Mouse (Mus musculus): Measurements from ENCODE around the gene Adora1. TPM values are rescaled to one million over a fixed set of nuclear protein-coding genes. Genes with fewer than 3 reads are reported as not detected.

Adora1 gene
- total and polyA plus RNA-seq, 3 experiments, result not detected

GRCm38 (mm10) chr1:134216629-134216971 is 18.6 kb downstream of the Adora1 start:
- Histone ChIP-seq H3K9me3 (replicated peaks; ENCODE audit: insufficient read depth, low read length) (no peaks in the 10 kb centered on the region), H3K79me2 (ENCODE audit: control insufficient read depth, insufficient read depth, low read length, poor library complexity) (no peaks in the 10 kb centered on the region), H3K36me3 (ENCODE audit: control insufficient read depth in 1 of 2, insufficient read depth in 2 of 2, low read length in 2 of 2) (no peaks in the 10 kb centered on the region; a peak in 1 of 4 replicates), H3K9ac (ENCODE audit: control insufficient read depth, low read depth, low read length, poor library complexity, severe bottlenecking) (no peak overlapping the region), H3K27me3 (ENCODE audit: control insufficient read depth in 1 of 2, insufficient read depth in 2 of 2, low read length in 2 of 2) (no peaks in the 10 kb centered on the region), H3K4me3 (ENCODE audit: control insufficient read depth in 1 of 2, insufficient read depth in 1 of 2, low read depth in 2 of 2, low read length in 2 of 2) (no peak overlapping the region), H3K27ac (ENCODE audit: control insufficient read depth, low read depth, low read length) (no peak overlapping the region), H3K4me1 (ENCODE audit: control insufficient read depth in 1 of 2, insufficient read depth in 2 of 2, low read length in 2 of 2) (peaks cover 2 to 12% of the 10 kb centered on the region in 2 experiments; a peak in 3 of 4 replicates)
- TF ChIP-seq CTCF (IDR thresholded peaks at IDR 0.05 in 2 of 3, conservative IDR thresholded peaks at IDR 0.05 in 1 of 3; ENCODE audit: control insufficient read depth in 1 of 3, insufficient read depth in 1 of 3, low read depth in 2 of 3, low read length in 3 of 3, poor library complexity in 1 of 3, severe bottlenecking in 1 of 3), result no peak; a peak in 1 of 6 replicates
- TF ChIP-seq TBP (IDR thresholded peaks at IDR 0.05; ENCODE audit: low read depth, low read length), result no peak
- no peak for TF ChIP-seq E2F4 (IDR thresholded peaks at IDR 0.05; ENCODE audit: borderline replicate concordance, low read depth, low read length)
- no peak for TF ChIP-seq TAL1 (IDR thresholded peaks at IDR 0.05; ENCODE audit: low read length)
- no peak for TF ChIP-seq NELFE (IDR thresholded peaks at IDR 0.05; ENCODE audit: low read depth, low read length)
- no peak for TF ChIP-seq MYB (IDR thresholded peaks at IDR 0.05; ENCODE audit: low read depth, low read length)
- no peak for TF ChIP-seq CHD2 (IDR thresholded peaks at IDR 0.05; ENCODE audit: low read length)
- no peak for TF ChIP-seq ETS1 (IDR thresholded peaks at IDR 0.05; ENCODE audit: low read depth, low read length)
- no peak for TF ChIP-seq NRF1 (IDR thresholded peaks at IDR 0.05; ENCODE audit: insufficient read depth, low read depth, low read length, poor library complexity, severe bottlenecking)
- TF ChIP-seq POLR2A (IDR thresholded peaks at IDR 0.05; ENCODE audit: control insufficient read depth in 1 of 2, insufficient read depth in 1 of 2, low read depth in 1 of 2, low read length in 2 of 2, poor library complexity in 1 of 2), result no peak
- TF ChIP-seq GATA1 (IDR thresholded peaks at IDR 0.05; ENCODE audit: low read depth, low read length), result no peak
- TF ChIP-seq BHLHE40 (IDR thresholded peaks at IDR 0.05; ENCODE audit: borderline replicate concordance, low read depth, low read length), result no peak
- TF ChIP-seq JUND (IDR thresholded peaks at IDR 0.05; ENCODE audit: low read depth, low read length), result no peak
- no peak for TF ChIP-seq SIN3A (IDR thresholded peaks at IDR 0.05; ENCODE audit: low read length)
- no peak for TF ChIP-seq MYC (IDR thresholded peaks at IDR 0.05; ENCODE audit: low read depth, low read length)
- TF ChIP-seq KAT2A (conservative IDR thresholded peaks at IDR 0.05; ENCODE audit: low read depth, low read length), result no peak
- TF ChIP-seq MEF2A (IDR thresholded peaks at IDR 0.05; ENCODE audit: extremely low read depth, insufficient replicate concordance, low read depth, low read length, poor library complexity, severe bottlenecking), result no peak
- no peak for TF ChIP-seq POLR2AphosphoS2 (IDR thresholded peaks at IDR 0.05; ENCODE audit: low read length)
- no peak for TF ChIP-seq POLR2AphosphoS5 (IDR thresholded peaks at IDR 0.05; ENCODE audit: borderline replicate concordance, low read depth, low read length)
- TF ChIP-seq EP300 (IDR thresholded peaks at IDR 0.05; ENCODE audit: low read depth in 1 of 2, low read length in 2 of 2), result no peak
- no peak for DNase-seq (ENCODE audit: low read depth, low spot score)
